Mouse (Mus musculus) adrenal gland, adult 18-20 months (tissue): Measurements from ENCODE around the gene Kcne1l. TPM values are rescaled to one million over a fixed set of nuclear protein-coding genes. Genes with fewer than 3 reads are reported as not detected.

Experiments used
- DNase-seq, 2 experiments: peaks; one replicate each; pipeline ENCODE4 v3.0.0; 2021 to 2022; ENCODE audit warnings: low spot score in 2 of 2
- long read RNA-seq, 2 experiments: library from polyadenylated mRNA; stranded (forward); transcript quantifications; one replicate each; pipeline ENCODE4 v2.0.0; 2021
- total RNA-seq, 2 experiments: library from RNA; stranded (reverse); gene quantifications; 1 replicate in 1 of 2; 2 replicates in 1 of 2; pipeline ENCODE4 v1.2.3; 2021

Gene Kcne1l
- total RNA-seq = under 1 TPM; 0.20 to 0.96 TPM
- long read RNA-seq, experiment 1 = 0 reads
- long read RNA-seq, experiment 2 = 0 reads

- no peak for DNase-seq
These were observed at the start of gene Kcne1l for GRCm38 (mm10) chrX:142305869-142306581. Gene Kcne1l, minus strand, starts transcription at chrX:142306294.

DNA sequence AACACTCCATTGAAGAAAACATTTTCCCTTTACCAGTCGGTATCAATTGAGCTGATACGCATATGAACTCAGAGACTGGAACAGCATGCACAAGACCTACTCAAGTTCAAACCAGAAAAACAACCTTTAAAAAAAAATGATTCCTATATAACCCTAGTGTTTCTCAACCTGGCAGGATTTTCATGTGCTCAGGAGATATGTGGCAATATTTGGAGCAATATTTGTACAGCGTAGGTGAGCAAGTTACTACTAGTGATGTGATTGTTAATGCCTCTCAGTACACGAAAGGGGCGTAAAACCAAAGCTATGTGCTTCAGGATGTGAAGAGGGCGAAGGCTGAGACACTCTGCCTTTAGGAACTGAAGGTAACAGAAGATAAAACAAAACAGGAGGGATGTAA, 30.1 kb upstream of the Kcne1l start:
- DNase-seq = no peak

DNA sequence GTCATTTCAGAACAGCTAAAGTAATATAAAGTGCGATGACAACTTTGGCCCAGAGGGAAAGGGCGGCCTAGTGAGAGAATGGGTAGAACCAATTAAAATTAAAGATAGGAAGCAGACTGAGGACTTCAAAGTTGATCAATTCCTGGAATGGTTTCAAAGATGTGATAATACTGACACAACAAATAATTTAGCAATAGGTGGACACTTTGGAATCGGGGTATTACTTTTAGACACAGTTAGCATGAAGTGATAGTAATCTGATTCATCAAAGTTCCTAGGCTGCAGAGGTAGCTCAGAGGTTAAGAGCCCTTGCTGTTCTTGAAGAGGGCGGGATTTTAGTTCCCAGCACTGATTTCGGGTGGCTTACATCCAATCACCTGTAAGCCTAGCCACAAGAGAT, 29.4 kb upstream of the Kcne1l start:
- no peak for DNase-seq

GRCm38 (mm10) chrX:142325760-142326159, 19.7 kb upstream of the Kcne1l start:
- DNase-seq = no peak

GRCm38 (mm10) chrX:142316106-142316505, 10.0 kb upstream of the Kcne1l start:
- DNase-seq = no peak

DNA sequence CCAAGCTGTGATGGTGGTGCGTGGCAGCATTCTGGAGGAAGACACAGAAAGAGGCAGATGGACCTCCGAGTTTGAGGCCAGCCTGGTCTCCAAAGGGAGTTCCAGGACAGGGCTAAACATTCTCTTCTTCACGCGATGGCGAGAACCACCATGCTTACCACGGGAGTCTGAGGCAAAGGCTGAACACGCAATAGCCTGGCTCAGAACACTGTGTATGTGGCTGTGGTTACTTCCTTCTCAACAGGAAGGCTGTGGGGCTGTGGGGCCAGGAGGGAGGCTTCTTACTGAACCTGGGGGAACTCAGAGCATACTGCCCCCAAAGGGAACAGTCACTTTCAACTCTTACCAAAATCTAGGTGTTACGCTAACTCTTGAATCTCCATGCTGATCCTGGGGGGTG, 9.2 kb upstream of the Kcne1l start:
- DNase-seq = no peak

DNA sequence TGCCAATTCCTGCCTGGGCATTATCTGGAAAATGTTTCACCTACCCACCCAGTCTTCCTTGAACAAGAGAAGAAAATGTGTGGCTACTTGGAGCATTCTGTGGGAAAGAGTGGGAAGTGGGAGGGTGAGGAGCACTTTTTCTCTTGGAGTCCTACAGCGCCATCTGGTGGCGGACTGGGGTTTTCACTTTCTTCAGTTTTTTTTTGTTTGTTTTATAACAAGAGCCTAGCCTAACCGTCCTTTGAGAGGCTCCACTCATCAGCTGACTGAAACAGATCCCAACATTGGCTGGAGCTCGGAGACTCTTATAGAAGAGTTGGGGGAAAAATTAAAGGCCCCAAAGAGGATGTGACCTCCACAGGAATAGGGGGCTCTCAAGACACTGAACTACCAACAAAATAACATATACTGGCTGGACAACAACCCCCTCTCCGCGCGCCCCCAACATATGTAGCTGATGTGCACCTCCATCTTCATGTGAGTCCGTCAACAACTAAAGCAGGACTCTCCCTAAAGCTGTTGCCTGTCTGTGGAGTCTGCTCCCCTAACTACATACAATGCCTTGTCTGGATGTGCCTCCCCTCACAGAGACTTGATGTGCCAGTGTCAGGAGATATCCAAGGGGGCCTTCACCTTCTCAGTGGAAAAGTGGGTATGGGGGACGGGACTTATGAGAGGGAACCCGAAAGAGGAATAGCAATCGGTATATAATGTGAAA, 8.4 kb upstream of the Kcne1l start:
- DNase-seq = peak; percentile 42 to 62

DNA sequence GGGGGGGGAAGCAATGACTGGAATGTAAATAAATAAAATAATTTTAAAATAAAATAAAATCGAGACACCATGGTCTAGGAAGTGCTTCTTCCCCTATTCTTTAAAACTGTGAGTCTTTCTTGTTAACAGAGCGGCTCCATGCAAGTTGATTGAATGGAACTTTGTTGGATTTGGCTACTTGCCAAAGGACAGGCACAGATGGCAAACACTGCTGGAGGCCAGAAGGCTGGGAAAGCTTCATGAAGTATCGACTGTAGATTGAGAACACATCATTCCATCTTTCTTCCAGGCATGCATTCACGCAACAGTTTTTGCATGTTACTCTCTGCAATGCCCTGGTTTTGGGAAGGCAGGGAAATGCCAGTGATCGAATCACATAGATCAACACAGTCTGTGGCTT, 4.3 kb upstream of the Kcne1l start:
- DNase-seq = no peak

GRCm38 (mm10) chrX:142305010-142305868, 855 bp downstream of the Kcne1l start:
- DNase-seq = no peak

- no peak for DNase-seq
These were observed 1.5 kb downstream of the Kcne1l start for GRCm38 (mm10) chrX:142304592-142304991.

- no peak for DNase-seq
These were observed 2.6 kb downstream of the Kcne1l start for GRCm38 (mm10) chrX:142303456-142303855.

DNA sequence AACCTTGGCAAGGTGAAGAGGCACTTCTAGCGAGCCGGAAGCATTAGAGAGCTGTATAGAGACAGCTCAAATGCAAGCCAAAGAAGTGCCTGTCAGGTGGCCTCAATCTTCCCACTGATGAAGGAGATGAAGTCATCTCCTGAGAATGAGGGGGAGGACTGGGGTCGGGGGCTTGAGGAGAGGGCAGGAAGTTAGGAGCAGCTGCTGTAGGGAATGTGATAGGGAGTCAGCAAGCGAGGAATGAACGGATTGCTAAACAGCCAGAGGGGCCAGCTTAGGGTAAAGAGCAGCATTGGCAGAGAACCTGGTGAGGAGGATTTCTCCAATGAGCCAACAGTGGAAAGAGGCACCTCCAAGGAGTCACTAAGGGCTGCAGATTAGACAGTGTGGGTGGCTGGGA, 20.2 kb downstream of the Kcne1l start:
- DNase-seq = no peak

DNA sequence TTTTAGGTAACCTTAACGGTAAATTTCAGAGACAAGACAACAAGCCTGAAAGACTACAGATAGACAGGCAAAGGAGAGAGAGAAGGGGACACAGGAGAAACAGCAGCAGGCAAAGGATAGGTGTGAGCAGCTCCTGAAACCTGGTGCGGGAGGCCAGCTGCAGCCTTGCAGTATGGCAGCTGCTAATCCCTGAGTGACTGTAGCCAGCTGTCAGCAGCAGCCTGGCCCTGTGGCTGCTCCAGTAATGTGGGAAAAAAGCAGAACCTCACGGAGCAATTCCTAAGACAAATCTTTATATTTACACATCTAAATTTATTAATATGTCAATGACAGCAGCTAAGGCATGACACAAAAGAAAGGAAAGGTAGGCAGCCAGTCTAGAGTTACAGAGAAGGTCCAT, 29.5 kb downstream of the Kcne1l start:
- DNase-seq = no peak

GRCm38 (mm10) chrX:142276031-142276430, 30.1 kb downstream of the Kcne1l start:
- no peak for DNase-seq

Other genes with a start within 250 kb of the Kcne1l start
- not detected for gene Gucy2f, start 109.4 kb downstream of the Kcne1l start, total RNA-seq
- 10 to 100 TPM; 12.7 to 15.5 TPM for gene Nxt2, start 79.5 kb downstream of the Kcne1l start, total RNA-seq
- 100 to 1,000 TPM; 286 to 460 TPM for gene Acsl4, start 84.2 kb upstream of the Kcne1l start, total RNA-seq